Mouse (Mus musculus): ENCODE data around the gene Gramd1c.

Gene Gramd1c

GRCm38 (mm10) chr16:44063025-44063894 lies at the start of gene Gramd1c:
Gene Gramd1c, minus strand, starts transcription at chr16:44063345.
- in situ Hi-C loops (cut with MseI, MboI), result loop anchor here in 1 of 2 experiments (25.0 kb wide), 1 partner anchor 176 kb away; the partner anchor contains the start of gene Ccdc191

DNA sequence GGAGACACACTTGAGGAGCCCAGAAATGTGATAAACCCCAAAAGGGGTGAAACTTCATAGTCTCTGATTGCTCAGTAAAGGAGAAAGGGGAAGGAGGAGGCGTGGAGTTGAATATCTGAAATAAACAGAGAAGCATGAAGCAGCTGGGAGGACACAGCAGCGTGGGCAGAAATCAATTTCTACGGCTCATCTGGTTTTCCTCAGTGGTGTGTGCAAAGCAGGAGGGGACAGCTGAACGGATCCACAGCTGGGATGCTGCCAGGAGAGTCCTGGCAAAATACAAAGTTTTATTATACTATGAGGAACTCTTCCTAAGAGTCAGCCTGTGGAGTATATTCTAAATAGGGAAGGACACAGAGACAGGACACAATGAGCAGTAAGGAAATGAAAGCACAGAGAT lies 45.9 kb upstream of the Gramd1c start:
- in situ Hi-C loops (cut with MseI, MboI), result no loop called here

DNA sequence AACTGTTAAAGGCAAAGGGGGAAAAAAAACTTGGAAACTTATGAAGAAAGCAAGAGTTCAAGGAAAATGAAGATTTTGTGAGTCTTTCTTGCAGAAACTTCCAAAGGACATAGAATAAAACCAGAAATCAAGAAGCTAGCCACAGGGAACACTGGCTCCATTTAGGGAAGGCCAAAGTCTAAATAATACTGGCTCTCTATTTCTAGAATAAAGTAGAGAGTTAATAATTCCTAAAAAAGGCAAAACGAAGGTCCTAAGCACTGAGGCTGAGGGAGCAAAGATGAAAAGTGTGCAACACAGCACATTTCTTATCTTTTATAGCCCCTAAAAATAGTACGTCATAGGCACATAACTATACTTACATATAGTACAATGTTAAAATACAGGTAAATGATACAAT lies 42.1 kb upstream of the Gramd1c start:
- in situ Hi-C loops (cut with MseI, MboI), result no loop called here

GRCm38 (mm10) chr16:44103806-44104766 lies 40.9 kb upstream of the Gramd1c start:
- in situ Hi-C loops (cut with MseI, MboI), result no loop called here

DNA sequence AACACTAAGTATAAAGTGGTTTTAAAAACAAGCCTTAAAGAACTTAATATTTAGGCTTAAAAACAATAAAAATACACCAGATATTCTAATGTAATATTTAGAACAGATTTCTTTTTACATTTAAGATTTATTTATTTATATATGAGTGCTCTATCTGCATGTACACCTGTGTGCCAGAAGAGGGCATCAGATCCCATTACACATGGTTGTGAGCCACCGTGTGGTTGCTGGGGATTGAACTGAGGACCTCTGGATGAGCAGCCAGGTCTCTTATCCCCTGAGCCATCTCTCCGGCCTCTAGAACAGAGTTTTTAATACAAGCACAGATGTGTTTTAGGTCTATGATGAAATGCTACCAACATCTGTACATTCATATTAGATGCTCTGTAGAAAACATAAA lies 39.8 kb upstream of the Gramd1c start:
- in situ Hi-C loops (cut with MseI, MboI), result no loop called here

- in situ Hi-C loops (cut with MseI, MboI), result no loop called here
These were observed 38.1 kb upstream of the Gramd1c start for GRCm38 (mm10) chr16:44101181-44101710.

DNA sequence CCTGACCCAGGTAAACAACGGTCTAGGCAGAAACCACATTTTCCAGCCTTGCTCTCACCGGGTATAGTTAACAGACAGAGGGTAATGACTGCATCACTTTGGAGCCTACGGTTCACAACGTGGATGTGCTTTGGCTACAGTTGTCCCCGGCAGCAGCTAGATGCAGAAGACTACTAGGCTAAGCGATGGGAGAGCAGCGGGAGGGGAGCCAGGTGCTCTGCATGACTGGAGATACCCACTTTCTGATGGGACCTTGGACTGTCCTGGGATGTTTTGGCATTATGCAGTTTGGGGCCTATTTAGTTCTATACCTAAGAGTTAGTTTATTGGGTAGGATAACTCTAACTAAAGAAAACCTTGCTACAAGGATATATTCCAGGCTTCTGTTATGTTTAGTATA lies 36.2 kb upstream of the Gramd1c start:
- in situ Hi-C loops (cut with MseI, MboI), result no loop called here

DNA sequence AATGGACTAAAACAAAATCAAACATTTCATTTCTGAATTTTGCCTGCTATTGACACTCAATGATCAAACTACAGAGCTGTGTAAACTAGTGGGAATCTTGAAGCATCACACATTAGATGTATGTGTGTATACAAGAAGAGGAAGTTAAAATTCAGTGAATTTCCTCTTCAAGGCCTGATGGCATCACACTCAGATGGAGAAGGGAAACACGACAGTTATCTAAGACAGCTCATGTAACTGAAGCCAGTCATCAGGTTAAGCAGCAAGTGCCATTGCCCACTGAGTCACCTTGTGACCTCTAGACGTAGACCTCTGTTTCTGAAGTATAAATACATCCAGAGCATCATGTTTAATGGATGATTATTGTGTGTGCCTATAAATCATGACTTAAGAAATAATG lies 24.5 kb upstream of the Gramd1c start:
- in situ Hi-C loops (cut with MseI, MboI), result no loop called here

DNA sequence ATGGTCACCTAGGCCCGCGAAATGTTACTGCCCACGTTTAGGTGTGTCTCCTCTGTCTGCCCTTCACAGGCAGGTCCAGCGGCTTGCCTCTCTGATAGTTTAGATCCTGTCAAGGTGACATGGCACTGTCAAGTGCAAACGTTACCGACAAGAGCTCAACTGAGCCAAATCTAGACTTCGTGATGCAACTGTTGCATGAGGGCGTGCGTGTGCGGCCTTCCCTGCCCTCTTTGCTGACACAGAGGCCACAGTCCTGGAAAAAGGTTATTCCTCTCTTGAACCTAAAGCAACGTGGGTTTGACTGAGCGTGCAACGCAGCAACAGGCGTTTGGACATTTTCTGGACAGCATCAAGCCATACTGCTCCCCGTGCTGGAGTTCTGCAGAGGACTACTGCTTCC lies 1.8 kb downstream of the Gramd1c start:
- in situ Hi-C loops (cut with MseI, MboI), result loop anchor here in 1 of 2 experiments (25.0 kb wide), 1 partner anchor 174 kb away; the partner anchor contains the start of gene Ccdc191

- in situ Hi-C loops (cut with MseI, MboI), result loop anchor here in 1 of 2 experiments (25.0 kb wide), 1 partner anchor 173 kb away; the partner anchor contains the start of gene Ccdc191
These were observed 2.4 kb downstream of the Gramd1c start for GRCm38 (mm10) chr16:44060604-44061286.

DNA sequence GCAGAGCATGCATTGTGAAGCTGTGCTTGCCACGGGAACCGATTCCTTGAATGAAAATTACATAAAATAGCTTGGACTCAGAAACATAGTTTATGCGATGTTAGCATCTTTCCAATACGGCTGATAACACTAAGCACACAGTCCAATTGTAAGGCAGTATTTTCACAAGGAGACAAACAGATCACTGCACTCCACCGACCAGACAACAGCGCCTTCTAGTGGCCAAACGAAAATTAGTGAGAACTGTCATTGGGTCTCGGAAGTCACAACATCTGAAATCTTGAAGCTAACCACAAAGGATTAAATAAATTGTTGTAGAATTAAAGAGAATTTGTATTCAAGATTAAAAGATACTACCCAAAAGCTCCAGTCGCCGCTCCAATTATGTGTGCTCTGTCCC lies 4.4 kb downstream of the Gramd1c start:
- in situ Hi-C loops (cut with MseI, MboI), result loop anchor here (10.0 to 25.0 kb wide), 2 partner anchors 164 to 171 kb away; partner anchors contain the start of gene Ccdc191 (in 1 of the 2)

DNA sequence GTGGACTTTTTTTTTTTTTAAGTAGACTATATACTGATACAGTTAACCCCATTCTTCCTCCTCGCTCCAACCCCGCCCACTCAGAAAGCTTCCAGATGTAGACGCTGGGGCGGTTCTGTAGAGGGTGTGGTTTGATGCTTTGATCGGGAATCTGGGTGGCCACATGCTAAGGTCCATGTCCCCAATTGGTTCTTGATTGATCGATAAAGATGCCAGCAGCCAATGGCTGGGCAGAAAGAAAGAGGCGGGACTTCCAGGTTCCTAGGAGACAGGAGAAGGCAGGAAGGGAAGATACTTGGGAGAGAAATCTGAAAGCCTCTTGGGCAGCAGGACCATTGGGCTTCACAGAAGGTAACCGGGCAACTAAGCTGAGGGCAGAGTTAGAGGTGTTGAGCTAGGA lies 7.4 kb downstream of the Gramd1c start:
- in situ Hi-C loops (cut with MseI, MboI), result loop anchor here (10.0 to 25.0 kb wide), 2 partner anchors 161 to 168 kb away; partner anchors contain the start of gene Ccdc191 (in 1 of the 2)

DNA sequence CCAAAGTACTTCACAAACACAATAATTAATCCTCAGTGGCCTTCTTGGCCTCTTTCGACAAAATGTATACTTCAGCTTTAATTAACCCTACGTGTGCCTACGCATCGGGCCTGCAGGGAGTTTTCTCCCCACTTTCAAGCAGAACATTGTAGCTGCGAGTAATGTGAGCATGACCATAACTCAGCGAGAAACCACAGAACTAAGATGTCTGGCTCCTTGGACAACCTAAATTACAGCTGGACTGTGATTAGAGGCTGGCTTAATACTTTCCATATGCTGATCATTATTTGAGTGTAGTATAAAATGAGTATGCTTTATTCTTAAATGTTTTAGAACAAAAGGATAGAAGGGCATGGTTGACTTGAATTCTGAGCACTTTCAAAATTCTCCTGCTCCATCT lies 9.9 kb downstream of the Gramd1c start:
- in situ Hi-C loops (cut with MseI, MboI), result loop anchor here (10.0 to 25.0 kb wide), 2 partner anchors 158 to 166 kb away; partner anchors contain the start of gene Ccdc191 (in 1 of the 2)

DNA sequence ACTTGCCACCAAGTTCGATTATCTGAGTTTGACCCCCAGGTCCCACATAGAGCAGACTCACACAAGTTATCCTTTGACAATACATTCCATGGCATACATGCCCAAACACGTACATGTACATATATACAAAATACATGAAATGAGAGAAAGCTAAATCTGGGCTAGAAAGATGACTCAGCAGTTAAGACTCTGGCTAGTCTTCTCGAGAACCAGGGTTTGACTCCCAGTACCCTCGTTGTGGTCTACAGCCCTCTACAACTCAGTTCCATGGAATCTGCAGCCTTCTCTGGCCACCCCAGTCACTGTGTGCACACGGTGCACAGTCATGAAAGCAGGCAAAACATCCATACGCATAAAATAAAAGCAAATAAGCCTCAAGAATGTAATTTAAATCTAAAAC lies 10.8 kb downstream of the Gramd1c start:
- in situ Hi-C loops (cut with MseI, MboI), result loop anchor here (10.0 to 25.0 kb wide), 2 partner anchors 158 to 165 kb away; partner anchors contain the start of gene Ccdc191 (in 1 of the 2)

DNA sequence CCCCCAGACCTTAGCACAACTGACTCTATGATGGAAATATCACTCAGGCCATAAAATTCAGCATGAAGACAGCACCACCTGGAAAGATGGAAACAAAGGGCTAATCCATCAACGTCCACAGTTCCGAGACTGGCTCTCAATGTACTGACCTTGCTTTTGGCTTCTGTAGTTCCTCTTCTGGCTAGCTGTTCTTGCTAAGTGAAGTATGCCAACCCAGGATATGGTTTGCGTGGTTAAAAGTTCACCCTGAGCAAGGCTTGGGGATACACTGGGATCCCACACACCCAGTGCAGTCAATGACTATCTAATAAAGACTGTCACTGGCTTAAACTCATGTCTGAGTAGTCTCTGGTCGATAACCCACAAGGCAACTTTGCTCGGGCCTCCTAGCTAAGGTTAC lies 13.0 kb downstream of the Gramd1c start:
- in situ Hi-C loops (cut with MseI, MboI), result loop anchor here (10.0 to 25.0 kb wide), 2 partner anchors 155 to 163 kb away; partner anchors contain the start of gene Ccdc191 (in 1 of the 2)

DNA sequence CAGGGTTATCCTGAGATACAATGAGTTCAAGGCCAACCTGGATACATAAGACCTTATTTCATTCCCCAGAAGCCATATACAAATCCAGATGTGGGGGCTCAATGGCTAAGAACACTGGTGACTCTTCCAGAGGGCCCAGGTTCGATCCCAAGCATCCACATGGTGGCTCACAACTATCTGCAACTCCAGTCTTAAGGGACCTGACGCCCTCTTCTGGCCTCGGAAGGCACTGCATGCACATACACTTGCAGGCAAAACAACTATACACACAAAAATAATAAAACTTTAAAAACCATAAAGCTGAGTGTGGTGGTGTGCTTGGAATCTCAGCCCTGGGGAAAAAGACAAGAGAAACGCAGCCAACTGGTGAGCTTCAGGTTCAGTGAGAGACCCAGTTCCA lies 24.0 kb downstream of the Gramd1c start:
- in situ Hi-C loops (cut with MseI, MboI), result no loop called here

DNA sequence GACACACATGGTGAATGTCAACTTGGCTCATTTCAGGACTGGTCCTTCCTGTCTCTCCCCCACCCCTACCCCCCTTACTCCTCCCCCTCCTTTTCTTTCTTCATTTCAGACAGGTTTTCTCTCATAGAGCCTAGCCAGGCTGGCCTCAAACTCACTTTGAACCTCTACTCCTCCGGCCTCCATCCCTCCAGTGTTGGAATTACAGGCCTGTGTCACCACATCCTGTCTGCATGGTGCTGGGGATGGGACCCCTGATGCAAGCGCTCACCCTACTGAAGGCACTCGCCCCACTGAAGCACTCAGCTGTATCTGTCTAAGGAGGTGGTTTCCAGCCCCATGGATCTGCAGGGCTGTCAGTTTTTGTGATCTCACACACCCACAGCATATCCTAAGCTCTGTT lies 27.9 kb downstream of the Gramd1c start:
- in situ Hi-C loops (cut with MseI, MboI), result no loop called here

- in situ Hi-C loops (cut with MseI, MboI), result no loop called here
These were observed 29.8 kb downstream of the Gramd1c start for GRCm38 (mm10) chr16:44033365-44033764.

- in situ Hi-C loops (cut with MseI, MboI), result no loop called here
These were observed 33.9 kb downstream of the Gramd1c start for GRCm38 (mm10) chr16:44029273-44029672.

DNA sequence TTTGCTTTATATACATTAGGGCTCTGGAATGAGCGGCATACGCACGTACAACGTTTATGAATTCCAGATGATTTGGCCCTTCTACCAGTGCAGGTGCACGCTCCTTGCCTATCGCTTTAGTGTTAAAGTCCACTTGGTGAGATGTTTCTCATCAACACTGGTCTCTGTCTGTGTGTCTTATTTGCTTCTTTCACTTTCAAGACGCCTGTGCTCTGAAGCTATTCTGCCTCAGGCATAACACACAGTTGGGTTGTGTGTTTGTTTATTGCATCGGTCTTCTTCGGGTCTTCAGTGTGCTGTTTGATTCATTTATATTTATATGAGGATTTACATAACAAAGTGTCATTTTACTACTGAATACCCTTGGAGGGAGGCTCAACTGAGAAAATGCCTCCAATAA lies 36.3 kb downstream of the Gramd1c start:
- in situ Hi-C loops (cut with MseI, MboI), result no loop called here

- in situ Hi-C loops (cut with MseI, MboI), result no loop called here
These were observed 36.9 kb downstream of the Gramd1c start for GRCm38 (mm10) chr16:44026210-44026609.
